Mouse (Mus musculus) G1E-ER4 (cell line): ENCODE results near the gene Runx2. TPM values are rescaled to one million over a fixed set of nuclear protein-coding genes. Genes with fewer than 3 reads are reported as not detected.

ENCODE experiments used
- GATA1 ChIP-seq: IDR thresholded peaks from one replicate; pipeline ENCODE4 v1.8.0; 2012; ENCODE audit warnings: low read length, inconsistent platforms
- polyA plus RNA-seq: library from polyadenylated mRNA; stranded (reverse); fragments of >175 nt; gene quantifications from 2 replicates; pipeline ENCODE4 v1.2.3, GENCODE M21; 2012

Runx2 gene
- polyA plus RNA-seq, 1 experiment: not detected

DNA sequence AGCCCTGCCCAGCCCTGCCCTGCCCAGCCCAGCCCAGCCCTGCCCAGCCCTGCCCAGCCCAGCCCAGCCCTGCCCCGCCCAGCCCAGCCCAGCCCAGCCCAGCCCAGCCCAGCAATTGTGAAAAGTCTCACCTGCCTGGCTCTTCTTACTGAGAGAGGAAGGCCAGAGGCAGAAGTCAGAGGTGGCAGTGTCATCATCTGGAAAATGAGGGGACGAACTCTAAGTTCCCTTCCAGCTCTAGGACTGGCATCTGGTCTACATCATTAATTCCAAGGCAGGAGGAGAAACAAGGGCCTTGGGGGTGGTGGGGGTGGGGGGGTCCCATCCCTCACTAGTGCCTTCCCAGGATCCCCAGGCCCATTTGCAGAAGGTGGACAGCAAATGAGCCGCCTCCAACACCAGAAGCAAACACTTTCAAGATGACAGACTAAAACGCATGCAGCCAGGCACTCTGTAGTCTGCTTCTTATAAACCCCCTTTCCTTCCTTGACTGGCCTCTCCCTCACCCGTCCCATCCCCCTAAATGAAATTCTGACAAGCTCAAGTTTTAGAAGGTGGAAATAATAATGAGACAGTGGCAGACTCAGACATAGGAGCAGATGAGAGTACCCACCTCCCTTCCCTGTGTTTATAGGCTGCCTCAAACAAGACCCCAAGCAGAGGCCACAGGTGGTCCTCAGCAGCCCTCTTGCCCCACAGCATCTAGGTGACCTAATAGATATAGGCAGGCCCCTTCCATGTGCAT is 204.5 kb downstream of the Runx2 start:
- no peak for TF ChIP-seq GATA1

DNA sequence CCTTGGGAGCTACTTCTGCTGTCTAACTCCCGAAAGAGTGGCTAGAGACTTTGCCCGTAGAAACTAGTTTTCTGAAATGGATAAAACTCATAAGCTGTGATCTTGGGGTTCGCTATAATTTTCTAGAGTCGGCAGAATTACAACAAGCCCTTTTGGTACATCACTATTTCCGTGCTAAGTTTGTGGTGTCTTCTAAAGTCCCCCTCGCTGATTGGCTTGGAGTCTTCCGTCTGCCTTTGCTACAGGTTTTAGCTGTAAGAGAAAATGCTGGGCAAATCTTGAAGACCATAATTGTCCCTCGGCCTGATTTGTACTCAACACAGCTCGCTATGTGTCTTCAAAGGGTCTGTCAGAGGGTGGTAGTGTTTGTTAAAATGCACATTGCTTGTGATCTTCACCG is 205.2 kb downstream of the Runx2 start:
- no peak for TF ChIP-seq GATA1

DNA sequence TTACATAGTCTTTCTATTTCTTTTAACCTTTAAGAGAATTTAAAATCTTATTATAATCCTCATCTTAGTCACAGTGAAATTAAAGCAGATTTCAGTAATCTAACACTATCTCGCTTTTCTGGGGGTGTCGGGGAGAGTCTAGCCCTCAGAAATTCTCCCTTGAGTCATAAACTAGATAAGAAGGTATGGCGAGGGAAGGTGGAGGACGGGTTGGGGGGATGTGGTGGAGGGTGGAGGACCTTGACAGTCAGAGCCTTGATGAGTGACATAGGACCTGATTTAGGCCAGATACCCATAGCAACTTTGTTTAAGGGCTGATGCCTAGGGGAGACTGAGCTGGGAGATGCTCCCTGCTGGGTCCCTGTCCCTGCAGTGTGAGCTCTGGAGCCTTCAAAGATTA is 205.7 kb downstream of the Runx2 start:
- TF ChIP-seq GATA1: no peak

GRCm38 (mm10) chr17:44607383-44607782 is 207.2 kb downstream of the Runx2 start:
- TF ChIP-seq GATA1: no peak

DNA sequence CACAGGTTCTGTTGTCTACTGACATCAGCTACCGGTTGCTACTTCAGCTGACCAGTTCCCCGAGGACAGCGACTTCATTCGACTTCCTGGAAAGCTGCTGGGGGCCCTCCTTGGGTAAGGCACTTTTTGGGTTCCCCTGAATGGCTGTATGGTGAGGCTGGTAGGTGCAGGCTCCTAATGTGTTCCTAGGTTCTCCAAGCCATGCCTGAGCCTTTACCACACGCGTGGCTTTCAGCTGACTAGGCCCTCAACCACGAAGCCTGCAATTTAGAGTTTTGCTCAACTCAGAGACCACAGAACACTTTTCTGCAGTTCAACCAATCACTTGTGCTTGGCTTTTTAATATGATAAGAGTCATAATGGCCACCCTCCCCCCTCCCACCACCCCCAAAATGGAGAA is 208.4 kb downstream of the Runx2 start:
- no peak for TF ChIP-seq GATA1

DNA sequence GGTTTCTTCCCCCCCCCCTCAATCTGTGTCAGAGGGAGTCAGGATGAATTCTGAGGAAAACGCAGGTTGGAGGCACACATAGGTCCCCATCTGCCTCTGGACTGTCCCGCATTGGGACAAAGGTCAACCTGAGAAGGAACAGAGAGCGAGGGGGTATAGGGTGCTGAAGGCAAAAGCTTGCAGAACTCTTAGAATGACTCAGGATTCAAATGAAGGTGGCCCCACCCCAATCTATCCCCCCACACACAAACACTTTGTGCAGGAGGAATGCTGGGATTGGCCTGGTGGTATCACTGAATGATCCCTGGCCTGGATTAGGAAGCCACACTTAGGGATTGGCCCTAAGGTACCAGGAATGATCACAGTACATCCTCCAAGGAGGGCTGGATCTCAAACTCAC is 208.8 kb downstream of the Runx2 start:
- TF ChIP-seq GATA1: no peak

- no peak for TF ChIP-seq GATA1
These were observed 211.4 kb downstream of the Runx2 start for GRCm38 (mm10) chr17:44603170-44603569.

DNA sequence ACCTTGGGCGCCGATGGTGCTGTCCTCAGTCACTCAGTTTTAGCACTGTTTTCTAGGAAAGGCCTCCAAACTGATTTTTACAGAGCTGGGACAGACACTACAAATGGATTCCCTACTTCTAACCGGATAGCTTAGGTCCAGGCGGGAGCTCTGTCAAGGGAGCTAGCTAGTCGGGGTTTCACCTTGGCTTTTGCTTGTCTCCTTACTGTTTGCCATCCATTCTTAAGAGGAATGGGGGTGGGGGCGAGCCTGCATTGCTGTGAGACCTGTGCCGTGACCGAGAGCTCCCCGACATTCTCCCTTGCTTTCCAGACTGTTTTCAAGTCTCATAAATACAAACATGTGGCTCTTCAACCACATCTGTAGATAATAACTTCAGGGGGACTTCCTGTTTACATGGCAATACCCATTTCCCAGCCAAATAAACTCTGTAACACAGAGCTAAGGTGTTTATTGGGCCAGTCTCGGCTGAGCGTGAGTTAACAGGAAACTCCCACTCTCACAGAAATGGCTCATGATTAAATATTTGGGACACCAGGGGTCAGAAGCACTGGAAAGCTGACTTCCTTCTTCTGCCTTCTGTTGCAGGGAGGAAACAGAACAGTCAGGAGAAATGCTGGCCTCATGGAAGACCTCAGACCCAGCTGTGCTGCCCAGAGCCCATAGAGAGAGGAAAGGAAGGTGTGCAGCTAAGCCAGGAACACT is 213.1 kb downstream of the Runx2 start:
- TF ChIP-seq GATA1: no peak

DNA sequence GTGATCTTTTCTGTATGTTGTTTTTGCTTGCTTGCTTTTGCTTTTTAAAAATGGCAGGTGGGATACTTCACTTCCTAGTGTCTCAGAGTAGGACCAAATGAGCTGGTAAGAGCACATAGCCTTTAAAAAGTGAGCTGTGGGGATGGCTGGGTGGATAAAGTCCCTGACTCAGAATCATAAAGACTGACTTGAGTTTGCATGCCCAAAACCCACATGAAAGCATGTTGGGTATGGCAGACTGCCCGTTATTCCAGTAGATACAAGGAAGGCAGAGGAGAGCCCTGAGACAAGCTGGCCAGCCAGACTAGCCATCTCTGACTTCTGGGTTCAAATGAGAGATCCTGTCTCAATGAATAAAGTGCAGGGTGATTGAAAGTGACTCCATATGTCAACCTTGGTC is 214.7 kb downstream of the Runx2 start:
- no peak for TF ChIP-seq GATA1

DNA sequence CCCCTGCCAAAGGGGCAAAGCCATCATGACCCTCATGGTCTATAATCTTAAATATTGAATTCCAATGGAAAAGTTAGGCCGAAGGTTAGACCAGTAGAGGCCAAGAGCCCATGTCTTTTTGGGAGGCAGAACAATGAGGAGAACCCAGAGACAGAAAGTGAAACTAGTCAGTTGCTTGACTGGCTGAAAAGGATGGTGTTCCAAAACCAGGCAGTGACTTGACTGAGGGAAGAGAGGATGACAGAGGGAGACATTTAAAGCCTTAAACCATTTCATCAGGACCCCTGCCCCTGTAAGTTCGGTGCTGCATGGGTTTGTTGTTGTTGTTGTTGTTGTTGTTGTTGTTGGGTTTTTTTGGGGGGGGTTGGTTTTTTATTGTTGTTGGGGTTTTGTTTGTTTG is 215.5 kb downstream of the Runx2 start:
- no peak for TF ChIP-seq GATA1

DNA sequence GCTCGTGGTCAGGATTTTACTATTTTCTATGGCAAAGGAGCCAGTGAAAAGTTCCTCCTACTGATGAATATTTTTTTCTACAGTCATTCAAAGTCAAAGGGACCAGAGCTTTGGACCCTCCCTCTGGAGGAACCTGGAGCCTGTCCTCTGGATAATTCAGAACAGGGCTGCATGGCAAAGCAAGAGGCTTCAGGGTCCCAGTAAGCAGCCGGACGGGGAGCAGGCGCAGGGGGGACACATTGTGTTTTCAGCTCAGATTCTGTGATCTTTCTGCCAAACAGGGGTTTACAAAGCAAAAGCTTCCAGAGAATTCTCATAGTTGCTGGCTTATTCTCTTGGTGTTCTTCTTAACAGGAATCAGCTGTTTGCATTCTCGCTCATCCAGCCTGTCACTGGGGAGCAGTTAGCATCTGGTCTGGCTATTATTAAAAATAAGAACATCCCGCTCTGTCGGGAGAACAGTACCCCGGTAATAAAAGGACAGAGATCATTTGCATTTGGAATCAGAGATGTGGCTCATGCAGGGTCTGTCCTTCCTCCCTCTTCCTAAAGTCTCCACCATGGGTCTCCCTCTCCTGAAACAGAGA is 216.6 kb downstream of the Runx2 start:
- TF ChIP-seq GATA1: no peak

- TF ChIP-seq GATA1: no peak
These were observed 221.9 kb downstream of the Runx2 start for GRCm38 (mm10) chr17:44592737-44593090.

- no peak for TF ChIP-seq GATA1
These were observed 222.4 kb downstream of the Runx2 start for GRCm38 (mm10) chr17:44592067-44592736.

GRCm38 (mm10) chr17:44588470-44588869 is 226.1 kb downstream of the Runx2 start:
- TF ChIP-seq GATA1: no peak

DNA sequence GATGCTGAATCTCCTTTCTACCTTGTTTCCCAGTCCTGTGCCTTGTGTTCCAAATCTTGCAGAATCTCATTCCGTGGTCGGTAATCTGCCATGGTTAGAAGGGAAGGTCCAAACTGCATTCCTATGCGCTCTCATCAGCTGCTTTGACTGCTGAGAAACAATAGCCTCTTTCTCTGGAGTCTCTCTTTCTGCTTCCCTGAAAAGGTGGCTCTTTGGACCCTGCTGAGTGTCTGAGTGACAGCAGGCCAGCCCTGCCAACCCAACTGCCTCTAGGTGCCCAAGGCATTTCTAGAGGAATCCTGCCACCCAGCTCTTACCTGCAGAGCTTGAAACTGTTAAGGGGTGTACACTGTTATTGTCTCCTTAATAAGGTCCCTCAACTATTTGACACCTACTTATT is 226.6 kb downstream of the Runx2 start:
- TF ChIP-seq GATA1: no peak

DNA sequence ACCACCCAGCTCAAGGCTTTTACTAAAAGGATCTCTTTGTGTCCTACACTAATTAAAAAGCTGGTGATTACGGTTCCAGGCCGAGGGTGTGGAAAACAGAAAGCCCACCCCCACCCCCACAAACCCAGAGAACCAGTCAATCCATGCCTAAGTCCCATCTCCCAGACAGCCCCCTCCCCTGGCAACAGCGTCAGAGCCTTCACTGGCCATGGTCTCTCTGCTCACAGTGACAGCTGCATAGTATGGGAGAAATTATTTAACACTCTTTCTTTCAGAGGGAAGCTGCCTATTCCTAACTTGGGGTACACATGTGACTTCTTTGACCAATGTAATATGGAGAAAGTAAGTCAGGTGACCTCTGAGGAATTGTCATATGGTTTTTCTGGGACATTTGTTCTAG is 228.4 kb downstream of the Runx2 start:
- no peak for TF ChIP-seq GATA1
